Mouse (Mus musculus): ENCODE results near the gene Ubash3b.

DNA sequence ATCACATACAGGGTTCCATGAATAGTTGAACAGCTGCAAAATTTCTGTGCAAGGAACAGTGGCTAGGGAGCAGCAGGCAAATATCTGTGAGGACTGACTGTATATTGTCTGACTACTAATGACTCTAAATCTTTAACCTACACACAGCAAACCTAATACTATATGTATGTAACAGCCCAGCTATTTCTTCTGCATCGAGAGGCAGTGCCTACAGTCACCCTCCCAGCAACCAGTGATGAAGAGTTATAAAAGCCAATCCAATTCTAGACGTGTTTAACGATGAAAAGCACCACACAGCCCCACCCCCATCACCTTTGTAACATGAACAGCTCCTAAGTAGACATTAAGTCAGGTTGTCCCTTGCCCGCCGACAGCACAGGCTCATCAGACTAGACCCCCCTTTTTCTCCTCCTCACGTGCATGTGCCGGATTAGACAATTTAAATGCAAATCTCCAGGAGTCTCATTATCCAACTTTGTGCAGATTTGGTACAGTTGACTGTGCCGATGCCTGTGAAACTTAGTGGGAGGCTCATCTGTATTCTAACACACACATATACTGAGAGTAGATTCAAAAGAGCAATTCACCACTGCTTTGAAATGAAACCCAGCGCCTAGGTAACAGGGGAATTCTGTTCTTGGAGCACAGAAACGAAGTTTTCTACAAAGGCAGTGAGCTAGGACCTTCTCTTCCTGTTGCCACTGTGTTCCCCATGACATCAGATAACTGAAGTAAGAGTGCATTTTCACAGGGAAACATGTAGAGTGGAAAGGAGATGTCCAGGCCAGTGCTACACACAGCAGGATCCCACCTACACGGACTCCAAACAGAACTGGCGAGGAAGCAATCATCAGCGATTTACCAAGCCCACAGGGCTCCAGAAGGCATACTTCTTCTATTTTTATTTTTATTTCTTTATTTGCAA, 149.7 kb downstream of the Ubash3b start:
- TF ChIP-seq CTCF (IDR thresholded peaks at IDR 0.05; ENCODE audit: control insufficient read depth, insufficient read depth, insufficient read length) (no peak), MYOD1 (IDR thresholded peaks at IDR 0.05; ENCODE audit: control insufficient read depth, insufficient read length, low read depth) (no peak), USF1 (IDR thresholded peaks at IDR 0.05; ENCODE audit: low read depth) (no peak), MAX (IDR thresholded peaks at IDR 0.05) (no peak), CEBPB (IDR thresholded peaks at IDR 0.05; ENCODE audit: low read depth) (no peak), MYOG (IDR thresholded peaks at IDR 0.05; ENCODE audit: control insufficient read depth, extremely low read depth, insufficient read length) (no peak)
